Mouse (Mus musculus) stomach, postnatal 0 days (tissue): Measurements from ENCODE around the gene Gtf2b.

ENCODE experiments used
- CTCF ChIP-seq: IDR thresholded peaks from 2 replicates; pipeline ENCODE4 v1.5.1; 2016; ENCODE audit warnings: antibody characterized with exemption, low read depth, mild to moderate bottlenecking, moderate library complexity
- EP300 ChIP-seq: optimal IDR thresholded peaks from 2 replicates; pipeline ENCODE3; 2016; ENCODE audit warnings: antibody characterized with exemption

DNA sequence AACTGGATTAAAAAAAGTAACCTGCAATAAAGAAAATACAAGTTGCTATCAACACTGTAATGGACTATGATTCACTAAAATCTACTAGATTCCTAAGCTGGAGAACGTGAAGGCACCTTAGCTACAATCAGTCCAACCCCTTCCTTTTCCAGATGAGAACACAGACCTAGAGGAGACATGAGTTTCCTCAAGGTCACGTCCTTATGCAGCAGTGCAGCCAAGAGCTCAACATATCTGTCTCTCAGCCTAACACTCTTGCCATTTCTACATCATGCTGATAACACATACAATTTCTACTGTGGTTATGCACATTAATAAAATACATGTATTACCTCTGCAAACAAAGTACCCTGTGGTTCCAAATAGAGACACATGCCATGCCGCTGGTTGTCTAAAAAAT lies 46.7 kb downstream of the Gtf2b start:
- TF ChIP-seq CTCF (no peak), EP300 (no peak)
